Mouse (Mus musculus) spleen, adult 2 months (tissue): Measurements from ENCODE around the gene Rft1. TPM values are rescaled to one million over a fixed set of nuclear protein-coding genes. Genes with fewer than 3 reads are reported as not detected.

Source experiments
- DNase-seq, 2 experiments: peaks; one replicate each; pipeline versions ENCODE4 v3.0.0 to v3.0.0-alpha.2; 2012 to 2021; ENCODE audit warnings: low spot score in 2 of 2, low read depth in 1 of 2
- H3K27ac ChIP-seq: fragments of 200-500 bp; 2 replicates; pipeline ENCODE4 v1.5.1; 2012; ENCODE audit warnings: low read length, inconsistent platforms; ENCODE audit not compliant: insufficient read depth
- H3K27me3 ChIP-seq: fragments of 200-500 bp; 2 replicates; pipeline ENCODE4 v1.6.1; 2012; ENCODE audit warnings: mild to moderate bottlenecking, moderate library complexity, low read length, inconsistent platforms; ENCODE audit not compliant: control insufficient read depth, insufficient read depth
- H3K36me3 ChIP-seq: fragments of 200-500 bp; 2 replicates; pipeline ENCODE4 v1.6.1; 2012; ENCODE audit warnings: mild to moderate bottlenecking, low read length, inconsistent platforms; ENCODE audit not compliant: control insufficient read depth, insufficient read depth
- H3K4me1 ChIP-seq: fragments of 200-500 bp; 2 replicates; pipeline ENCODE4 v1.6.1; 2011; ENCODE audit warnings: inconsistent platforms; ENCODE audit not compliant: control insufficient read depth, insufficient read depth, insufficient read length
- H3K4me3 ChIP-seq: fragments of 200-500 bp; 2 replicates; pipeline ENCODE4 v1.5.1; 2011; ENCODE audit warnings: mild to moderate bottlenecking, inconsistent platforms; ENCODE audit not compliant: insufficient read depth, insufficient read length; ENCODE audit errors: extremely low read depth
- CTCF ChIP-seq: fragments of 200-500 bp; IDR thresholded peaks from 2 replicates; pipeline ENCODE4 v1.5.1; 2011; ENCODE audit warnings: mild to moderate bottlenecking, inconsistent platforms; ENCODE audit not compliant: insufficient read depth, insufficient read length, insufficient replicate concordance; ENCODE audit errors: extremely low read depth
- POLR2A ChIP-seq: fragments of 200-500 bp; IDR thresholded peaks from 2 replicates; pipeline ENCODE4 v1.6.1; 2011; ENCODE audit warnings: low read depth, low read length, inconsistent platforms
- WGBS: fragments of 180-500 bp; shearing (Covaris S2); methylation state at CpG from one replicate; pipeline ENCODE4 v1.1.7; 2018; 5-methylcytosine and 5-hydroxymethylcytosine counted together
- polyA plus RNA-seq: library from polyadenylated mRNA; depleted of rRNA; stranded (reverse); fragments of >200 nt; gene quantifications from 2 replicates; pipeline ENCODE4 v1.2.3, GENCODE M21; 2012; rRNA removed

The Rft1 gene
- polyA plus RNA-seq, 1 experiment = 8.6 TPM

- no peaks in the 10 kb centered on the region for H3K27me3 ChIP-seq
- WGBS = 54% methylated on average over 1 of the region's 1 CpGs
- no peak overlapping the region for H3K4me3 ChIP-seq
- no peaks in the 10 kb centered on the region for H3K4me1 ChIP-seq
- no peak for DNase-seq
- H3K27ac ChIP-seq = no peak overlapping the region
- no peak for TF ChIP-seq POLR2A
- no peak for TF ChIP-seq CTCF
- H3K36me3 ChIP-seq = no peaks in the 10 kb centered on the region
Measured at GRCm38 (mm10) chr14:30736413-30736812, 82.3 kb downstream of the Rft1 start.

Other genes starting within 250 kb of the Rft1 start
- 37.8 and 44.0 TPM in 2 replicates for gene Dcp1a, start 174.8 kb upstream of the Rft1 start, polyA plus RNA-seq
- 3.2 TPM in 2 replicates for gene Cacna1d, start 162.9 kb upstream of the Rft1 start, polyA plus RNA-seq
- gene Tkt, start 106.0 kb upstream of the Rft1 start, polyA plus RNA-seq = 149 and 160 TPM in 2 replicates
- gene Prkcd, start 28.1 kb upstream of the Rft1 start, polyA plus RNA-seq = 187 and 226 TPM in 2 replicates
- gene Sfmbt1, start 60.5 kb downstream of the Rft1 start, polyA plus RNA-seq = 1.2 and 1.3 TPM in 2 replicates
- 13.0 and 18.0 TPM in 2 replicates for gene Tmem110, start 171.2 kb downstream of the Rft1 start, polyA plus RNA-seq
- 4.9 and 7.3 TPM in 2 replicates for gene Mustn1, start 224.8 kb downstream of the Rft1 start, polyA plus RNA-seq
- 0.50 and 1.2 TPM in 2 replicates for gene Itih4, start 232.1 kb downstream of the Rft1 start, polyA plus RNA-seq